Mouse (Mus musculus) lung, postnatal 0 days (tissue): ENCODE results near the gene Atp6ap1.

ENCODE experiments used
- CTCF ChIP-seq: IDR thresholded peaks from 2 replicates; pipeline ENCODE4 v1.5.1; 2016; ENCODE audit warnings: antibody characterized with exemption, mild to moderate bottlenecking
- EP300 ChIP-seq: IDR thresholded peaks from 2 replicates; pipeline ENCODE4 v1.6.1; 2016; ENCODE audit warnings: antibody characterized with exemption, mild to moderate bottlenecking, control low read depth

DNA sequence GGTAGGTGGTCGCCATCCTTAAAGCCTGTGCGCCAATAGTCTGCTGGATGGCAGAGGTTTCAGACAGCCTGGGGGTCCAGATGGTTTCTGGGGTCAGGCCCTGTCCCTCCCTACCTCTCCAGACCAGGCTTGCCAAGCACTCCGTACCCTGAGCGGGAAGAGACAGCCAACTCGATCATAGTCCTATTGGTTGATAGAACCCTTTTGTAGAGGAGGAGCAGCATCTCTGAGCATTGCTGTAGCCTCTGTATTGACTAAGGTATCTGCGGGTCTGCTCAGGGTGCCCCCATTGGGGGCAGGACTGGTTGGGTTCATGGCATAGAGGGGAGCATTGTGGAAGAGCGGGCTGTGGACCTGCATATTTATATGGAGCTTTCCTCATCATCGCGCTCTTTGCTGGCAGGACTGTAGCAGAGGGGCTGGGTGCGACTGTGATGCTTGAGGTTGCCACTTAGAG, 32.3 kb downstream of the Atp6ap1 start:
- no peak for TF ChIP-seq CTCF
- no peak for TF ChIP-seq EP300
